Mouse (Mus musculus) thymus, adult 2 months (tissue): ENCODE measurements around the gene C3. TPM values are rescaled to one million over a fixed set of nuclear protein-coding genes. Genes with fewer than 3 reads are reported as not detected.

Experiments used
- DNase-seq: peaks from one replicate; pipeline ENCODE4 v3.0.0; 2021
- H3K27ac ChIP-seq: fragments of 200-500 bp; 2 replicates; pipeline ENCODE4 v1.5.1; 2012; ENCODE audit warnings: low read length, control low read depth; ENCODE audit not compliant: control insufficient read depth, insufficient read depth
- H3K27me3 ChIP-seq: fragments of 200-500 bp; 2 replicates; pipeline ENCODE4 v1.6.1; 2012; ENCODE audit warnings: mild to moderate bottlenecking, low read length, moderate library complexity, mixed read lengths; ENCODE audit not compliant: control insufficient read depth, insufficient read depth
- H3K36me3 ChIP-seq: fragments of 200-500 bp; 2 replicates; pipeline ENCODE4 v1.6.1; 2012; ENCODE audit warnings: mild to moderate bottlenecking, low read length, moderate library complexity; ENCODE audit not compliant: control insufficient read depth, insufficient read depth
- H3K4me1 ChIP-seq: fragments of 200-500 bp; replicated peaks from 2 replicates; pipeline ENCODE4 v1.6.1; 2012; ENCODE audit warnings: low read length; ENCODE audit not compliant: control insufficient read depth, insufficient read depth
- H3K4me3 ChIP-seq: fragments of 200-500 bp; 2 replicates; pipeline ENCODE4 v1.5.1; 2012; ENCODE audit warnings: mild to moderate bottlenecking, low read length, control low read depth, moderate library complexity; ENCODE audit not compliant: control insufficient read depth, insufficient read depth
- CTCF ChIP-seq: fragments of 200-500 bp; IDR thresholded peaks from 2 replicates; pipeline ENCODE4 v1.5.1; 2012; ENCODE audit warnings: mild to moderate bottlenecking, control low read depth, low read length, moderate library complexity, borderline replicate concordance; ENCODE audit not compliant: control insufficient read depth, poor library complexity, insufficient read depth; ENCODE audit errors: extremely low read depth
- POLR2A ChIP-seq: fragments of 200-500 bp; IDR thresholded peaks from 2 replicates; pipeline ENCODE4 v1.6.1; 2012; ENCODE audit warnings: mild to moderate bottlenecking, low read length, control low read depth, moderate library complexity; ENCODE audit not compliant: control insufficient read depth, poor library complexity, insufficient read depth; ENCODE audit errors: extremely low read depth
- WGBS: fragments of 180-500 bp; shearing (Covaris S2); methylation state at CpG from one replicate; pipeline ENCODE4 v1.1.7; 2018; 5-methylcytosine and 5-hydroxymethylcytosine counted together
- polyA plus RNA-seq: library from polyadenylated mRNA; depleted of rRNA; stranded (reverse); fragments of >200 nt; gene quantifications from 2 replicates; pipeline ENCODE4 v1.2.3, GENCODE M21; 2012

C3 gene
- polyA plus RNA-seq, 1 experiment: 152 TPM

DNA sequence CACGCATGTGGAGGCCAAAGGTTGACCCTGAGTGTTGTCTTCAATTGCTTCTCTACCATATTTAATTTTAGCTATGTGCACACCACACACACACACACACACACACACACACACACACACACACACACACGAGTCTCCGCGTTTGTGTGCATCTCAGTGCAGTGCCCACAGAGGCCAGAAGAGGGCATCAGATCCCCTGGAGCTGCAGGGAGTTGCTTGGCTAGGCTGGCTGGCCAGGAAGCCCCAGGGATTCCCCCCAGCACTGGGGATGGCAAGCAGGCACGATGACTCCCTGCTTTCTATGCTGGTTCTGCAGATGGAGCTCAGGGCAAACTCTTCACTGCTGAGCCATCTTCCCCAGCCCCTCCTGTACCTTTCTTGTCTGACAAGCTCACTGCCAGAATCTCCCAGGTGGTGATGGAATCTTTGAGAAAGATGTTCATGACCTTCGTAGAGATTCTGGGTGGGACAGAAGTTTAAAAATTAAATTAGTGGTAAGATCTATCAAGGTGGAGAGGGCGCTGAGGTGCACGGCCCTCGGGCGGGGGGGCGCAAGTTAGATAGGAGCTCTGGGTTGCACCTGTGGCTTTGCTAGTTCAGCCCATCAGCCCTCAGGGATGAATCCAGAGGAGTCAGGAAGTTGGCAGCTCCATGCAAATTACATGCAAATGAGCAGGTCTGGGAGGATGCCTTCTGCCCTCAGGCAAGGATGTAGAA is 8.6 kb downstream of the C3 start:
- Histone ChIP-seq H3K4me1 (0 out of 2 replicates have a peak, but pooled peaks cover 6% of the 10 kb centered on the region), H3K27ac (no peak overlapping the region), H3K27me3 (no peaks in the 10 kb centered on the region), H3K36me3 (no peaks in the 10 kb centered on the region), H3K4me3 (no peak overlapping the region)
- TF ChIP-seq POLR2A: no peak
- peak; percentile 89 for TF ChIP-seq CTCF
- WGBS: 19% methylated on average over 11 of the region's 11 CpGs
- peak; percentile 82 for DNase-seq

DNA sequence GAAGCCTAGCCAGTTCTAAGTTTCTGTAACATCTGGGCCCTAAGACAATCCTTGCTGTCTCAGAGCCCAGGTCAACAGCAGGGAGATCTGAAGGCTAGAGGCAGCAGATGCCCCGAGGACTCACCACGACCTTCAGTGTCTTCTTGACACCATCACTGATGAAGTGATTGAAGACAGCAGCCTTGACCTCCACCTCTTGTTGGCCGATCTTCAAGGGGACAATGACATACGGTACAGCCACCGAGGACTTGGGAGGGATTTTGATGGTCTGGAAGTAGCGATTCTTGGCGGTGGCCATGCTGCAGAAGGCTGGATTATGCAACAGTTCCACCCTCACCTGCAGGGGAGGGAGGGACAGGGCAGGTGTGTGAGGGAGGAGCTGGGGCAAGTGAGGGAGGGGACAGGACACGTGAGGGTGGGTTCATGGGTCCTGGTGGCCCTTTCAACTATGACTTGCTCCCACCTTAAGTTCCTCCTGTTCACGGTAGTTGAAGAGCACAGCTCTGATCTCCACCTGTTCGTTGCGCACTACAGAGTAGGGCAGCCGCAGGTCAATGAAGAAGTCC is 9.5 kb downstream of the C3 start:
- 0 out of 2 replicates have a peak, but pooled peaks cover 6% of the 10 kb centered on the region for H3K4me1 ChIP-seq
- H3K4me3 ChIP-seq: no peak overlapping the region
- TF ChIP-seq CTCF (no peak), POLR2A (no peak)
- H3K27ac ChIP-seq: no peak overlapping the region
- no peak for DNase-seq
- H3K36me3 ChIP-seq: no peaks in the 10 kb centered on the region
- H3K27me3 ChIP-seq: no peaks in the 10 kb centered on the region
- 89% methylated on average over 12 of the region's 12 CpGs for WGBS

DNA sequence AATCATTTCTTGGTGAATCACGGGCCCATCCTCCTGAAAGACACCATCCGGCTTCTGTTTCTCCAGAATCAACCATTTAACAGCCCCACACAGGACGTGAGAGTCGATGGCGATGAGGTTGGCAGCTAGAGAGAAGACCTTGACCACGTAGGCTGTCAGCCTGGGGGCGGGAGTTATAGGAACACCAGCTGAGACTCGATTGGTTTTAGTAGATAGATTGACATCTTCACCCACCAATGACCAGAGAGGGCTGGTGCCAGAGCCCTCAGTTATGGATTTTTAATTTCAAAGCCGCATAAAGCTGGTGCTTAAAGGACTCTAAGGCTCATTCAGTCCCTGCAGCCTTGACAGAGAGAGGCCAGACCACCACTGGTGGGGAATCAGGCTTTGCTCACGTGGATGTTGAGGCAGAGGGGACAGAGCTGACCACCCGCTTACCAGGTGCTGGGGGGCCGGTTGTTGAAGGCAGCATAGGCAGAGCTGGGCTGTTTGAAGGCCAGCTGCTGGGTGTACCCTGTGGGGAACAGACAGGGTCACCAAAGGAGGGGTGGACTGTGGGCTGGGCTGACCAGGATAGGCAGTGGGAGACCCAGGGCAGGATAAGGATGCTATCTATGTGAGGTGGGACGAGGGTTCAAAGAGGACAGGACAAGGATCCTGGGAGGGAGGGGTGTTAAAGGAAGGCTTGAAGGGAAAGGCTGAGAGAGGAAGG is 13.1 kb downstream of the C3 start:
- 66% methylated on average over 13 of the region's 13 CpGs for WGBS
- peaks cover 7% of the 10 kb centered on the region; the same call in 1 of the 2 replicates for H3K4me1 ChIP-seq
- no peaks in the 10 kb centered on the region for H3K27me3 ChIP-seq
- H3K4me3 ChIP-seq: no peak overlapping the region
- H3K27ac ChIP-seq: no peak overlapping the region
- H3K36me3 ChIP-seq: no peaks in the 10 kb centered on the region
- DNase-seq: no peak
- TF ChIP-seq POLR2A (no peak), CTCF (no peak)

DNA sequence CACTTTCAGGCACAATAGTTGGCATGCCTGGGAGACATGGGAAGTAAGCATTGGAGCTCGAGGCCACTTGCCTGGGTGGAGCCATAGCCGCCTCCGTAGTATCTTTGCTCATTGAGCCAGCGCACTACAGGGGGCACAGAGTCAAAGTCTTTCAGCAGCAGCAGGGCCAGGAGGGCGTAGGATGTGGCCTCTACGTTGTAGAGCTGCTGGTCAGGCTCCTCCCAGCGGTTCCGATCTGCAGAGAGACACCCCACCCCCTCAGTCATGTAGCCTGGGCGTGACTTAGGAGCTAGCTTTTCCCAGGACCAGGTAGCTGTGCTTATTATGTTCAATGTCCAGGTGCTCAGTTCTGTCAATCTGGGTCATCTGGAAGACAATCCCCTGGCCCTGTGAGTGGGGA is 16.4 kb downstream of the C3 start:
- no peak for DNase-seq
- Histone ChIP-seq H3K36me3 (no peaks in the 10 kb centered on the region), H3K27ac (no peak overlapping the region), H3K4me1 (peaks cover 5% of the 10 kb centered on the region), H3K4me3 (no peak overlapping the region), H3K27me3 (no peaks in the 10 kb centered on the region)
- 93% methylated on average over 9 of the region's 9 CpGs for WGBS
- no peak for TF ChIP-seq CTCF
- no peak for TF ChIP-seq POLR2A

DNA sequence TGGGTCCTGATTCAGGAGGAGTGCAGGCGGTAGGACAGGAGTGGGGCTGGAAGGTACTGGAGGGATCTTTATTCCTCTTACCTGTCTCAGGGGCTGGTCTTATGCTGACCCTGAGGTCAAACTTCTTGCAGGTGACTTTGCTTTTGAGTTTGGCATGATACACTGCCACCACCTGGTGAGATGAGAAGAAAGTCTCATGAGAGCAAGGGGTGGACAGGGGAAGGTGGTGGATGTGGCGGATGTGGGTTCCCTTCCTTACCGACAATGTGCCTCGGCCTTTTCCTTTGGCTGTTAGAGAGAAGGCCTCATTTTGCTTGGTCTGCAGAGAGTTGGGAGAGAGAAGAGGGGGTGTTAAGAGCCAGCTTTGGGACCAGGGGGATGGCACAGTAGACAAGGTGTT is 18.6 kb downstream of the C3 start:
- no peak for TF ChIP-seq CTCF
- WGBS: 22% methylated on average over 4 of the region's 4 CpGs
- H3K4me1 ChIP-seq: peaks cover 5% of the 10 kb centered on the region
- H3K27me3 ChIP-seq: no peaks in the 10 kb centered on the region
- H3K4me3 ChIP-seq: no peak overlapping the region
- H3K36me3 ChIP-seq: no peaks in the 10 kb centered on the region
- DNase-seq: peak; percentile 73
- no peak overlapping the region for H3K27ac ChIP-seq

DNA sequence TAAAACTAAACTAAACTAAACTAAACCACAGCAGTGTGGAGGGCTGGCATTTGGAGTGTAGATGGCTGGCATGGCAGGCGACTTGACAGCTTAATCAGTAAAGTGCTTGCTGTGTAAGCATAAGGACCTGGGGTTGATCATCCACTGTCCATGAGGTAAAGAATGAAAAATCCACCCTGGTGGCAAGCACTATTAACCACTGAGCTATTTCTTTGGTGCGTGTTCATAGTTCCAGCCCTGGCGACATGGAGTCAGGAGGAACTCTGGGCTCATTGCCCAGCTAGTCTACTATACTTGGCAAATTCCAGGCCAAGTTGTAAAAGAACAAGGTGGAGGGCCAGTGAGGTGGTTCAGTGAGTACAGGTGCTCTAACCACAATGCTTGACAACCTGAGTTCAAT is 20.0 kb downstream of the C3 start:
- Histone ChIP-seq H3K27me3 (no peaks in the 10 kb centered on the region), H3K4me3 (no peak overlapping the region), H3K36me3 (no peaks in the 10 kb centered on the region), H3K4me1 (peaks cover 5% of the 10 kb centered on the region), H3K27ac (no peak overlapping the region)
- no peak for DNase-seq
- TF ChIP-seq POLR2A (no peak), CTCF (no peak)
- 93% methylated on average over 3 of the region's 3 CpGs for WGBS
